Mouse (Mus musculus) thymus, adult 2 months (tissue): ENCODE measurements around the gene Cfap99. TPM values are rescaled to one million over a fixed set of nuclear protein-coding genes. Genes with fewer than 3 reads are reported as not detected.

Experiments used
- DNase-seq: peaks from one replicate; pipeline ENCODE4 v3.0.0; 2021
- H3K27ac ChIP-seq: fragments of 200-500 bp; 2 replicates; pipeline ENCODE4 v1.5.1; 2012; ENCODE audit warnings: low read length, control low read depth; ENCODE audit not compliant: control insufficient read depth, insufficient read depth
- H3K27me3 ChIP-seq: fragments of 200-500 bp; 2 replicates; pipeline ENCODE4 v1.6.1; 2012; ENCODE audit warnings: mild to moderate bottlenecking, low read length, moderate library complexity, mixed read lengths; ENCODE audit not compliant: control insufficient read depth, insufficient read depth
- H3K36me3 ChIP-seq: fragments of 200-500 bp; 2 replicates; pipeline ENCODE4 v1.6.1; 2012; ENCODE audit warnings: mild to moderate bottlenecking, low read length, moderate library complexity; ENCODE audit not compliant: control insufficient read depth, insufficient read depth
- H3K4me1 ChIP-seq: fragments of 200-500 bp; replicated peaks from 2 replicates; pipeline ENCODE4 v1.6.1; 2012; ENCODE audit warnings: low read length; ENCODE audit not compliant: control insufficient read depth, insufficient read depth
- H3K4me3 ChIP-seq: fragments of 200-500 bp; 2 replicates; pipeline ENCODE4 v1.5.1; 2012; ENCODE audit warnings: mild to moderate bottlenecking, low read length, control low read depth, moderate library complexity; ENCODE audit not compliant: control insufficient read depth, insufficient read depth
- CTCF ChIP-seq: fragments of 200-500 bp; IDR thresholded peaks from 2 replicates; pipeline ENCODE4 v1.5.1; 2012; ENCODE audit warnings: mild to moderate bottlenecking, control low read depth, low read length, moderate library complexity, borderline replicate concordance; ENCODE audit not compliant: control insufficient read depth, poor library complexity, insufficient read depth; ENCODE audit errors: extremely low read depth
- POLR2A ChIP-seq: fragments of 200-500 bp; IDR thresholded peaks from 2 replicates; pipeline ENCODE4 v1.6.1; 2012; ENCODE audit warnings: mild to moderate bottlenecking, low read length, control low read depth, moderate library complexity; ENCODE audit not compliant: control insufficient read depth, poor library complexity, insufficient read depth; ENCODE audit errors: extremely low read depth
- WGBS: fragments of 180-500 bp; shearing (Covaris S2); methylation state at CpG from one replicate; pipeline ENCODE4 v1.1.7; 2018; 5-methylcytosine and 5-hydroxymethylcytosine counted together
- polyA plus RNA-seq: library from polyadenylated mRNA; depleted of rRNA; stranded (reverse); fragments of >200 nt; gene quantifications from 2 replicates; pipeline ENCODE4 v1.2.3, GENCODE M21; 2012; rRNA removed

Cfap99 gene
- not detected in 2 replicates for polyA plus RNA-seq

- peak; percentile 12; the same call in 1 of the 2 replicates for TF ChIP-seq CTCF
- no peak for TF ChIP-seq POLR2A
- Histone ChIP-seq H3K27me3 (peaks cover 18% of the 10 kb centered on the region; the same call in 1 of the 2 replicates), H3K36me3 (no peaks in the 10 kb centered on the region), H3K4me1 (peaks cover 11% of the 10 kb centered on the region), H3K27ac (no peak within 1 kb of the TSS), H3K4me3 (peak within 1 kb of the TSS; percentile 31)
- DNase-seq = peak; percentile 59
- 2% methylated on average over 80 of the region's 83 CpGs for WGBS
Observed at GRCm38 (mm10) chr5:34288154-34288716, at the start of gene Cfap99, which contains the start of gene Zfyve28. Cfap99 (plus strand) TSS chr5:34288600. Zfyve28 (minus strand) TSS chr5:34288449.

- Histone ChIP-seq H3K27me3 (no peaks in the 10 kb centered on the region), H3K4me1 (peaks cover 37% of the 10 kb centered on the region), H3K4me3 (no peak overlapping the region), H3K36me3 (no peaks in the 10 kb centered on the region), H3K27ac (no peak overlapping the region)
- no peak for TF ChIP-seq POLR2A
- TF ChIP-seq CTCF = no peak
- DNase-seq = peak; percentile 63
- WGBS = 6% methylated on average over 15 of the region's 15 CpGs
Observed at GRCm38 (mm10) chr5:34242224-34242963, 46.0 kb upstream of the Cfap99 start.

GRCm38 (mm10) chr5:34243062-34243461 lies 45.3 kb upstream of the Cfap99 start:
- H3K27me3 ChIP-seq = no peaks in the 10 kb centered on the region
- 76% methylated on average over 5 of the region's 5 CpGs for WGBS
- TF ChIP-seq CTCF = no peak
- no peak for TF ChIP-seq POLR2A
- H3K36me3 ChIP-seq = no peaks in the 10 kb centered on the region
- DNase-seq = no peak
- H3K4me3 ChIP-seq = no peak overlapping the region
- peaks cover 40% of the 10 kb centered on the region for H3K4me1 ChIP-seq
- no peak overlapping the region for H3K27ac ChIP-seq

GRCm38 (mm10) chr5:34246443-34246842 lies 42.0 kb upstream of the Cfap99 start:
- DNase-seq = no peak
- Histone ChIP-seq H3K4me1 (peaks cover 65% of the 10 kb centered on the region), H3K36me3 (no peaks in the 10 kb centered on the region), H3K4me3 (no peak overlapping the region), H3K27ac (no peak overlapping the region), H3K27me3 (no peaks in the 10 kb centered on the region)
- TF ChIP-seq POLR2A (no peak), CTCF (no peak)
- WGBS = 83% methylated on average over 3 of the region's 3 CpGs

GRCm38 (mm10) chr5:34249132-34249531 lies 39.3 kb upstream of the Cfap99 start:
- TF ChIP-seq CTCF (no peak), POLR2A (no peak)
- Histone ChIP-seq H3K27me3 (no peaks in the 10 kb centered on the region), H3K27ac (peak overlapping the region; percentile 74), H3K4me3 (no peak overlapping the region), H3K36me3 (no peaks in the 10 kb centered on the region), H3K4me1 (peaks cover 65% of the 10 kb centered on the region)
- peak; percentile 32 for DNase-seq
- WGBS = 10% methylated on average over 4 of the region's 4 CpGs

GRCm38 (mm10) chr5:34250090-34250489 lies 38.3 kb upstream of the Cfap99 start:
- TF ChIP-seq CTCF = no peak
- TF ChIP-seq POLR2A = no peak
- Histone ChIP-seq H3K4me3 (no peak overlapping the region), H3K4me1 (peaks cover 65% of the 10 kb centered on the region), H3K36me3 (no peaks in the 10 kb centered on the region), H3K27me3 (no peaks in the 10 kb centered on the region), H3K27ac (peak overlapping the region; percentile 74)
- peak; percentile 33 for DNase-seq
- WGBS = 37% methylated on average over 3 of the region's 3 CpGs

- TF ChIP-seq POLR2A (no peak), CTCF (no peak)
- WGBS = 88% methylated on average over 4 of the region's 4 CpGs
Observed at GRCm38 (mm10) chr5:34251794-34252193, 36.6 kb upstream of the Cfap99 start.

More at GRCm38 (mm10) chr5:34251794-34252193, 36.6 kb upstream of the Cfap99 start:
- Histone ChIP-seq H3K4me1 (peaks cover 59% of the 10 kb centered on the region), H3K27me3 (no peaks in the 10 kb centered on the region), H3K27ac (peak overlapping the region; percentile 83), H3K36me3 (no peaks in the 10 kb centered on the region), H3K4me3 (no peak overlapping the region)
- DNase-seq = no peak
